Mouse (Mus musculus): ENCODE measurements around the gene D2hgdh.

Gene D2hgdh

GRCm38 (mm10) chr1:93824609-93825008, at the start of gene D2hgdh:
Gene D2hgdh (plus strand): TSS chr1:93824909.
- no peak for DNase-seq (ENCODE audit: low read depth, low spot score)

DNA sequence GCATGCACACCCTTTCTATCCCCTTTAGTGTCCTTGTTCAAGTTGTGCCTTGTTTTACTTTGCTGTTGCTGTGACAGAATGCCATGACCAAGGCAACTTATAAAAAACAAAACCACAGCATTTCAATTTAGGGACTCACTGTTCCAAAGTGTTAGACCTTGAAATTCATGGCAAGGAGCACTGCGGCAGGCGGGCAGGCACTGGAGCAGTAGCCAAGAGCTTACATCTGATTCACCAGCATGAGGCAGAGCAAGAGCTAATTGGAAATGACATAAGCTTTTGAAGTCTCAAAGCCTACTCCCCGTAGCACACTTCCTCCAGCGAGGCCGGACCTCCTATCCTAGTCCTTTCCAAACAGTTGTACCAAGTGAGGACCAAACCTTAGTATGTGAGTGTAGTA, 48.0 kb upstream of the D2hgdh start:
- no peak for DNase-seq (ENCODE audit: low read depth, low spot score)

GRCm38 (mm10) chr1:93786912-93787311, 37.8 kb upstream of the D2hgdh start:
- no peak for DNase-seq (ENCODE audit: low read depth, low spot score)

GRCm38 (mm10) chr1:93794526-93794925, 30.2 kb upstream of the D2hgdh start:
- no peak for DNase-seq (ENCODE audit: low read depth, low spot score)

GRCm38 (mm10) chr1:93795886-93796285, 28.8 kb upstream of the D2hgdh start:
- no peak for DNase-seq (ENCODE audit: low read depth, low spot score)

GRCm38 (mm10) chr1:93800670-93801503, 23.8 kb upstream of the D2hgdh start:
- no peak for DNase-seq (ENCODE audit: low read depth, low spot score)

DNA sequence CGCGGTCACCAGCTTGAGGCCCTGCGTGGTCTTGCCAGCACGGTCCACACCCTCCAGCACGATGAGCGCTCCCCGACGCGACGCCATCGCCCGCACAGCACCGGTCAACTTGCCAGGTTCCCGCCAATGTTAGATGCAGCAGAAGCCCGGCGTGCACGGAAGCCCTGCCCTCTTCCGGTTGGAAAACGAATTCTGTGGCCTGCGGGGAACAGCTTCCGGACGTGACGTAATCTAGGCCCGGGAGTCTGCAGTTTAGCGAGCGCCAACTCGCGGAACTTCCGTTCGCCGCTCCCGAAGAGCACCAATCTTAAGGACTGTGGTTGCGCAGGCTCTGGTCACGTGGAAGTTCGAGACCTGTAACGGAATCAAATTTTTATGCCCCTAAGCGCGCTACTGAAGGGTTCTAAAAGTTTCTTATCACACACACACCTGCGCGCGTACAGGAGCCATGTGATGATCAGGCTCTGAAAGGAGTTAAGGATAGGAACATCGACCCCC, 22.9 kb upstream of the D2hgdh start, which contains the start of gene Dtymk:
Gene Dtymk, minus strand, starts transcription at position 194 of the 498 bp plus-strand sequence.
- DNase-seq (ENCODE audit: low read depth, low spot score), result peak; percentile 96

GRCm38 (mm10) chr1:93802771-93803170, 21.9 kb upstream of the D2hgdh start:
- no peak for DNase-seq (ENCODE audit: low read depth, low spot score)

DNA sequence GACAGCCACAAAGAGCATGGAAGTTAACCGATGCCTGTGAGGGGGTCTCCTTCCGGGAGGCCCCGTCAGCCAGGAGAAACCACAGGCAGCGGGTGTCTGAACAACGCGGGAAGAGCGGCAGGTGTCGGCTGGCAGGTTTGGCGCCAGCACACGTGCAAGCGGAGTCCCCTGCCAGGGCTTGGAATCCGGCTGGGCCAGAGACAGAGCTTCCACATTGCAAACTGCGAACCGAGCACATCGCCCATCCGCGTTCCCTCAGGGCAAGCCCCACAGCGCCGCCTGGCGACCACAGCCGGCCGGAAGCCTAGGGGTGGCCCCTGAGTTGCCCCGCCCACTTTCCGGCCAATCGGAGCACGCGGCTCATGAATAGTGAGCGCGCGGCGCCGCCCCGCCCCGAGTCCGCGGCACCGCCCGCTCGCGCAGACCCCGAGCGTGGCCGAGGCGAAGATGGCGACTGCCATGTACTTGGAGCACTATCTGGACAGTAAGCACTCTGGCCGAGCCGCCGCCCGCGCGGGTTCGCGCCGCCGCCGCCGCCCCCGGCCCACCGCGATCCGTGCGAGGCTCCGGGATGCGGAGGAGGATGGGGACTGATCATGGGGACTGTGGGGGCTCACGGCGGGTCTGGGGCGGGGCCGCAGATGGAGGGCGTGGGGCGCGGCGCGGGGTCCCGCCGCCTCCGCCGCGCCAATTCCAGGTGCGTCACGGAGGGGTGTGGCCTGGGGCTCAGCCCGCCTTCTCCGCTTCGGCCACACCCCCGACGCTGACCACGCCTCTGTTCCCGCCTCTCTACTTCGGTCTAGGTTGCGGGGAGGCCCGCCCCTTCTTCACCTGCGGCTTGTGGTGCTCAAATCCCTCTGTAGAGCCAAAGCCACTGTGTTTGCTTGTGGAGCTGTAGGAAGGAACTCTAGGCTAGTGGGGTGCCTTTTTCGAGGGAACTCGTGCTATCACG, 20.9 kb upstream of the D2hgdh start, which contains the start of gene Ing5:
Gene Ing5, plus strand, starts transcription at position 410 of the 952 bp plus-strand sequence.
- peak; percentile 97 for DNase-seq (ENCODE audit: low read depth, low spot score)

DNA sequence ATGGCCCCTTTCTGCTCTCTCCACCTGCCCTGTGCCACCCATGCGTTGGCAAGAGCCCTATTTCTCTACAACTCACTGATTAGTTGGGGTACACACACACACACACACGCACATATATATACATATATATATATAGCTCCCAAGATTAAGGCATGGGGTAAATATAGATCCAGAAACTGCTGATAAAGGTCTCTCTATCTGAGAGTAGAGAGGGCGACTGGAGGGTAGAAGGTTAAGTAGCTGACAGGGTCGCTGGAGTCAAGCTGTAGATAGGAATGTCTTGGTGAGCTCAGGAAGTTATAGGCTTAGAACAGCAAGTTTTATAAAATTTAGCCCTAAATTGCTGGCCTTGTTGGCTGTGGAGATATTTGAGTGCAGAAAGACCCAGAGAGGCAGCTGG, 19.9 kb upstream of the D2hgdh start:
- DNase-seq (ENCODE audit: low read depth, low spot score), result no peak

DNA sequence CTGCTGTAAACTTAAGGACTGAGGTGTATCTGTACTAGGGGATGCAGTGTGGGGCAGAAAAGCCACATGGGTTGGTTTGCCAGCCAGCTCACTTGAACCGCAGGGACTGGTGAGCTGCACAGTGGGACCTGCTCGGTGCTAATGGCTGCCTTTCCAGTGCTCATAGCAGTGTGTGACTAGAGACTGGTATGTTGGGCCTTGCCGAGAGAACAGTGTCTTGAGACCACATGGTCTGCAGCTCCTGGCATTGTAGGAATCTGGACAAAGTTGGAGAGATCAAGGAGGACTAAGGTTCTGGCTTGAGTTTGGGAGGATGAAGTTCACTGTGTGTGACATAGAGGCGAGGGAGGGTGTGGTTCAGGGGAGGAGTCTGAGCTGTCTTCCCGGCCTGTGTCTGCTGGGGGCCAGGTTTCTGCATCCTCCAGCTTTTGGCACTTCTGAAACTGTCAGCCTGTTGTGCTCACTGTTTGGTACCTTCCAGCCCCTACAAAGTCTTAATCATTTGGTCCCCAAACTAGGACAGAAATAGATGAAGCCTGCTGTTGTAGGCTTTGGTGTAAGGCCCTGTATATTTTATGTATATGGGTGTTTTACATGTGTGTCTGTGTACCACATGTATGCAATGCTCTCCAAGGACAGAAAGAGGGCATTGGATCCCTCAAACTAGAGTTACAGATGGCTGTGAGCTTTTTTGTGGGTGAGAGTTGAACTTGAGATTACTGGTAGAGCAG, 19.3 kb upstream of the D2hgdh start:
- no peak for DNase-seq (ENCODE audit: low read depth, low spot score)

- no peak for DNase-seq (ENCODE audit: low read depth, low spot score)
Measured at GRCm38 (mm10) chr1:93808871-93809270, 15.8 kb upstream of the D2hgdh start.

DNA sequence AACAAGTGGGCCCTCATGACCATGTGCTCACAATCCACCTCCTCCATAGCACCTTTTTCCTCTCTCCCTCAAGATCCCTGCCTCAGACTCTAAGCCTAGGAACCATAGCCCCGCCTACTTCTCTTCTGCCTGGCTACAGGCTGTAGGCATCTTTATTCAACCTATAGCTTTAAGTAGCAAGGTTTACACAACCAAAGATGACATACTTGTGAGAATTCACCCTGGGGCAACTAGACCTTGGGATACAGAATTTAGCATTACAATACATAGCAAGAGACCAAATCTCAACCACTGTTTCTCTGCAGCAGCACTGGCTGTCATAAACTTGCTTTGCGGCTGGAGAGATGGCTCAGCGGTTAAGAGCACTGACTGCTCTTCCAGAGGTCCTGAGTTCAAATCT, 14.7 kb upstream of the D2hgdh start:
- no peak for DNase-seq (ENCODE audit: low read depth, low spot score)

DNA sequence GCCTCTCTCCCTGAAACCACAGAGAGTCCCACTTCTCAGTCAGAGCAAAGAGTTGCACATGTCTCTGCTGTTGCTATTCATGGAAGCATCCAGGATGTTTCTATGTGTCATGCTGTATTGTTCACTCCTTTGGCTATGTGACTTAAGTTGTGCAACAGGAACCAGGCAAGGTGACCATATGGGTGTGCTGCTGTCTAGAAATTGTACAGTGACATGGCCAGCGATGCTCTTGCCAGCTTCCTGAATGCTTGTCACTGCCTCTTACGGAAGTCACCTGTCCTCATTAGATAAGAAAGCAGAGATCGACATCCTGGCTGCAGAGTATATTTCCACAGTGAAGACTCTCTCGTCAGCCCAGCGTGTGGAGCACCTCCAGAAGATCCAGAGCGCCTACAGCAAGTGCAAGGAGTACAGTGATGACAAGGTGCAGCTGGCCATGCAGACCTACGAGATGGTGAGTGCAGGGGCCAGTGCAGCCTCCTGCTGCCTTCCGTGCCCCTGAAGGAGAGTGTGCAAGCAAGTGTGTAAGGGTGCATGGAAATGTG, 13.1 kb upstream of the D2hgdh start:
- DNase-seq (ENCODE audit: low read depth, low spot score), result no peak

- no peak for DNase-seq (ENCODE audit: low read depth, low spot score)
Measured at GRCm38 (mm10) chr1:93817823-93818532, 6.7 kb upstream of the D2hgdh start.

DNA sequence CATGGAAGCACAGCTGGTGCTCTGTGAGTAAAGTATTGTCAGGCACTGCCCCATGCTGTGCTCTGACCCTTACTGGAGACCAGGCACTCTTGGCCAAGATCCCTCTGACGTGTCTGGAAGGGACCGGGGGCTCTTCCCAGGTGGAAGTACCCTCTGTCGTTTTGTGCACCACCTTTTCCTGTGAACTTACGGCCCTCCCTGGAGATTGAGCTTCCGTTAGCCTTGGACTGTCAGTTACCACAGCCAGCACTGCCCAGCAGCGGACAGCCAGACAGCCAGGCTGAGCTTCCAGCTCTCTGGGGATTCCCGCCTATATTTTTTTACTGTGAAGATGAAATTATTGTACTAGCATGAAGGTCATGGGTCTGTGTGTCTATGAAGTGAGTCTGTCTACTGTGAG, 6.0 kb upstream of the D2hgdh start:
- no peak for DNase-seq (ENCODE audit: low read depth, low spot score)

- DNase-seq (ENCODE audit: low read depth, low spot score), result no peak
Measured at GRCm38 (mm10) chr1:93823796-93824495, 763 bp upstream of the D2hgdh start.

DNA sequence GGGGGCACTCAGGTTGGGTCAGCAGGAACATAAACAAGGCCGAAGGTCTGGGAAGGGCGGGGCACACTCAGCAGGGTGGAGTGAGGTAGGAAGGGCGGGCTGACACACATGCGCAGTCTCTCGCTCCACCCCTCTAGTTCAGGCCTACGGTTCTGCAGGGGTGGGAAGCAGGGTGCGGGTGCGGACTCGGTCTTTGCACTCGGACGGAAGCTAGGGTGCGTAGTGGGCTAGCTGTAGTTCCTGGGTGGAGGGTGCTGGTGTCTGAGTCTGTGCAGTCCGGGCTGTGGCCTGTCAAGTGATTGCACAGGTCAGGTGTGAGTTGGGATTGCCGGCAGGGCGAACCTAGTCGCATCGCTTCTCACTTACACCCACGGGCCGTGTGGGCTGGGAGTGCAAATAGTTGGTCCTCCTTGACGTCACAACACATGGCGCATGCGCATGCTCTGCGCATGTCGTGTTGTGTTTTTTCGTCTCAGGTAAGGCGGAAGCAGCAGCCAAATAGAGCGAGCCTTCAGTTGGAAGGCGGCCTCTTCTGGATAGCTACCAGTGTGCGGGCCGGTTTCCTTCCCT, 481 bp downstream of the D2hgdh start:
- DNase-seq (ENCODE audit: low read depth, low spot score), result peak; percentile 99

DNA sequence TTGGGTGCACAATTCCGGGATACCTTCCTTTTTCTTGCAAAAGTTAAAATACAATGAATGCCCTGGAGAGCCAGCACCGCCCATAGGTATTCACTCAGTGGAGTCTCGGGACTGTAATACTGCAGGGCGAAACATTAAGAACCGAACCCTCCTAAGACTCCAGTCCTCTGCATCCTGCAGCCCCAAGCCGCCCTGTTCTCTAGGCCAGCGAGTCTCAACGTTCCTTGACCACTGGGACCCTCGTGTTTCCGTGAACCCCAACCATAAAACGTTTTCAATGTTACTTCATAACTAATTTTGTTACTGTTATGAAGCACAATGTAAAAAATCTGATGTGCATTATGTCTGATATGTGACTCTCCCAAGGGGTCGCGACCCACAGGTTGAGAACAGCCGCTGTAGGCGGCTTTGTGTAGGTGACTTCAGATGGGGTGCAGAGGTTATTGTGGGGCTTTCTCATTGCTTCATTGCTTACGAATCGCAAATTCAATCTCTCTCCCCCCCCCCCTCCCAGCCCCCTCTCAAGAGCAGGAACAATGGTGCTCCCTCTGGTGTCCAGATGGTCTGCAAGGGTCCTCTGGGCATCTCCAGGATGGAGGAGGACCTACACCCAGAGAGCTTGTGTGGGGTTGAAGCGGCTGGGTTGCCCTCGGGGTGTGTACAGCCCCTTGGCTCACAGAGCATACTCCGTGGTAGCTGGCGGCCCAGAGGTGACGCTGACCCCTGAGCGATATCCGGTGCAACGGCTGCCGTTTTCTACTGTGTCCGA, 1.2 kb downstream of the D2hgdh start:
- no peak for DNase-seq (ENCODE audit: low read depth, low spot score)
